11 mouse cellular contexts compared by ENCODE assay signal in the genomic region with DNA sequence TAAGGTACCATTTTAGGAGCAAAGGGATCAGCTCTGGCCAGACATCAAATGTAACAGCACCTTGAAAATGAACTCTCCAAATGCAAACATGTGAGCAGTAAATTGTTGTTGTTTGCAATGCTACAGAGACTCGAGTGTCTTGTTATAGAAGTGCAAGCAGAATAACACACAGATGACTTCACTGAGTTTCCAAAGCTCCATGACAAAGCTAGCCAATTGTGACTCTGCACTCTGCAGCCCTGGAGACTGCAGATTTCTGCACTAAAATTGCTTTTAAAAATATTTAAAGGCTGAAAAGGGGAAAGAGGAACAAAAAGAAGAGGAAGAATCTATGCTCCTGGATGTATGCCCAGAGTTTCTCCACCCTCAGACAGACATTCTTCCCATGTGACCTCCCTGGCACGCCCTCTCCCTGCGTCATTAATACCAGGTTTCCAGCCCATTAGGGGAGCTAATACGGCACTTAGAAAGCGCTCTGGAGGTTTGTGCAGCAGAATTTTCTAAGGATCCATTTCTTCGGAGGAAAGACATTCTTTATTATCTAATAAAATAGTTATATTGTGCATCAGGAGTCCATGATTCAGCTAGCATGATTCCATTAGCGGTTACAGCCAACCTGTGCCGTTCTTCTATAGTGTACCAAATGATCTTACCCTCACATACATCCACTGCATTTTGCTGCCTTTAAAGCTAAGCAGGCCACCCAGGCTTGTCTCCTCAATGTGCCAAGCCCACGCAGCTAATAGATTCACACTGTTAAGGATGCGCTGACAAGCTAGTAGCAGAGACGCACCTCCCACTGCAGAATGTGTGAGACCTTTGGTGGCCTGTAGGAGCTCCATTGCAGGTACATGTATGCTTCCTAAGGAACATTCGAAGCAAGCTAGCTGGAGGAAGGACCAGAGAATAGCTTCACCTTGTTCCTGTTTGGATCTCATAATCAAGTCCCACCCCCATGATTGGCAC.
DNase-seq lines count a peak whose midpoint lies in the region; ATAC-seq lines count a peak whose summit lies in the region.
"Had no signal": no experiment of that assay in that cellular context is flagged by ENCODE, and none has a peak within 500 bp of the region (broad histone marks: within the 10 kb centered on the region; RNA-seq: fewer than 3 reads in every experiment).

No protein-coding gene starts in this region.

- 0 out of 2 replicates have a peak overlapping the region, but pooled peaks have one; percentile 23 for H3K27ac ChIP-seq in forebrain, embryonic 16.5 days (ENCODE audit: low read length)

- no peak overlapping the region for H3K4me3 ChIP-seq in forebrain, embryonic 16.5 days (replicated peaks; ENCODE audit: low read length)

- H3K4me2 ChIP-seq in forebrain, embryonic 16.5 days (ENCODE audit: low read length): peak overlapping the region; percentile 10; the same call in 1 of the 2 replicates

- ATAC-seq in frontal cortex, adult (ENCODE audit: low TSS enrichment): peak; percentile 59; the same call in 1 of the 2 replicates
- peak; percentile 75; the same call in 1 of the 2 replicates for ATAC-seq in forebrain, embryonic 16.5 days
- ATAC-seq: liver, postnatal 0 days had no signal

- 52% methylated on average over 12 of the region's 12 CpGs for WGBS in forebrain, embryonic 16.5 days

- intact Hi-C loops in left cerebral cortex, postnatal 14 days (cut with DNase I): no loop called here
- intact Hi-C loops in left cerebral cortex, postnatal 4 days (cut with DNase I): no loop called here

- H3K36me3 ChIP-seq in forebrain, embryonic 16.5 days (ENCODE audit: control insufficient read depth, insufficient read depth): no peaks in the 10 kb centered on the region

- H3K9ac ChIP-seq in forebrain, embryonic 16.5 days (replicated peaks; ENCODE audit: low read depth, low read length): no peak overlapping the region
- H3K9ac ChIP-seq: liver, postnatal 0 days had no signal

- H3K27me3 ChIP-seq in forebrain, embryonic 16.5 days (replicated peaks; ENCODE audit: control insufficient read depth, insufficient read depth, low read length): no peaks in the 10 kb centered on the region

- no peaks in the 10 kb centered on the region for H3K9me3 ChIP-seq in forebrain, embryonic 16.5 days (ENCODE audit: control insufficient read depth, low read length)

- H3K4me1 ChIP-seq in forebrain, embryonic 16.5 days (replicated peaks; ENCODE audit: control insufficient read depth, insufficient read depth, low read length): peaks cover 6% of the 10 kb centered on the region

- DNase-seq in frontal cortex, postnatal 36 days (ENCODE audit: low spot score in 2 of 2): no peak
- DNase-seq in left cerebral cortex, postnatal 14 days (ENCODE audit: low spot score in 2 of 2): peak; percentile 12 to 15
- DNase-seq in left cerebral cortex, postnatal 4 days: no peak
- peak; percentile 1 for DNase-seq in lung, postnatal 25 days (ENCODE audit: low spot score)
- DNase-seq in adipocyte (ENCODE audit: low spot score): no peak
- DNase-seq in T-cell, adult 2 months (ENCODE audit: low spot score): no peak
- DNase-seq: cerebellum, adult 9-11 months; layer of hippocampus, adult 9-11 months; liver, postnatal 0 days had no signal

Comparison
In these comparisons a context has a peak if more than half of its experiments do, and no peak if none do; other contexts are left out.
1. DNase-seq: peak in left cerebral cortex, postnatal 14 days (2 of 2) and lung, postnatal 25 days (single experiment); none in frontal cortex, postnatal 36 days (0 of 2), left cerebral cortex, postnatal 4 days (single experiment), adipocyte (single experiment) and T-cell, adult 2 months (single experiment).